11 mouse cellular contexts compared by ENCODE assay signal in genomic region chr6:89034455-89034854, GRCm38 (mm10).
A peak's percentile ranks its signal among the peaks of the same experiment; 100 is the strongest.
DNase-seq lines count a peak whose midpoint lies in the region; ATAC-seq lines count a peak whose summit lies in the region.
"Had no signal": no experiment of that assay in that cellular context is flagged by ENCODE, and none has a peak within 500 bp of the region (broad histone marks: within the 10 kb centered on the region; RNA-seq: fewer than 3 reads in every experiment).

No protein-coding gene starts in this region.

- intact Hi-C loops in heart, postnatal 36 days (cut with DNase I): no loop called here
- intact Hi-C loops in left cerebral cortex, postnatal 10 days (cut with DNase I): loop anchor here (10.0 kb wide), 1 partner anchor 100 kb away; no protein-coding TSS in a partner anchor

- H3K27ac ChIP-seq in forebrain, embryonic 13.5 days: peak overlapping the region; percentile 92
- H3K27ac ChIP-seq in midbrain, embryonic 10.5 days (replicated peaks): peak overlapping the region; percentile 81
- H3K27ac ChIP-seq: gastrocnemius, adult 2 months had no signal

- no peak overlapping the region for H3K4me2 ChIP-seq in forebrain, embryonic 13.5 days

- peaks cover 27% of the 10 kb centered on the region for H3K4me1 ChIP-seq in forebrain, embryonic 13.5 days
- H3K4me1 ChIP-seq in midbrain, embryonic 10.5 days: peaks cover 56% of the 10 kb centered on the region

- 62% methylated on average over 3 of the region's 3 CpGs for WGBS in forebrain, embryonic 13.5 days
- 42% methylated on average over 3 of the region's 3 CpGs for WGBS in midbrain, embryonic 10.5 days

- DNase-seq in heart, adult 11 months: peak; percentile 94
- DNase-seq in heart, postnatal 36 days: no peak
- peak; percentile 6 for DNase-seq in kidney, adult 9 months
- no peak for DNase-seq in kidney, adult 11 months
- no peak for DNase-seq in midbrain, embryonic 10.5 days (ENCODE audit: low spot score)
- no peak for DNase-seq in c-Kit-positive CD71-positive TER-119-positive erythroid progenitor cells, embryonic 14.5 days (ENCODE audit: low spot score)
- no peak for DNase-seq in left cerebral cortex, postnatal 10 days (ENCODE audit: extremely low spot score in 1 of 2, low spot score in 2 of 2)
- DNase-seq: layer of hippocampus, adult 9-11 months had no signal

- H3K4me3 ChIP-seq in forebrain, embryonic 13.5 days: no peak overlapping the region
- H3K4me3 ChIP-seq in midbrain, embryonic 10.5 days: no peak overlapping the region
- H3K4me3 ChIP-seq: gastrocnemius, adult 2 months; neural tube, embryonic 13.5 days had no signal

- H3K9me3 ChIP-seq in forebrain, embryonic 13.5 days (replicated peaks): no peaks in the 10 kb centered on the region
- no peaks in the 10 kb centered on the region for H3K9me3 ChIP-seq in midbrain, embryonic 10.5 days (replicated peaks)
- H3K9me3 ChIP-seq: neural tube, embryonic 13.5 days had no signal

- no peak for ATAC-seq in forebrain, embryonic 13.5 days

- no peaks in the 10 kb centered on the region for H3K36me3 ChIP-seq in forebrain, embryonic 13.5 days (ENCODE audit: poor library complexity, severe bottlenecking)
- no peaks in the 10 kb centered on the region for H3K36me3 ChIP-seq in midbrain, embryonic 10.5 days
- H3K36me3 ChIP-seq: neural tube, embryonic 13.5 days had no signal

- H3K9ac ChIP-seq in forebrain, embryonic 13.5 days: no peak overlapping the region

- H3K27me3 ChIP-seq in forebrain, embryonic 13.5 days: peaks cover 93% of the 10 kb centered on the region
- peaks cover 48% of the 10 kb centered on the region for H3K27me3 ChIP-seq in midbrain, embryonic 10.5 days (ENCODE audit: low read depth, poor library complexity, severe bottlenecking)

Comparison
In these comparisons a context has a peak if more than half of its experiments do, and no peak if none do; other contexts are left out.
1. DNase-seq: peak in heart, adult 11 months (single experiment) and kidney, adult 9 months (single experiment); none in heart, postnatal 36 days (0 of 2), kidney, adult 11 months (single experiment), midbrain, embryonic 10.5 days (single experiment), c-Kit-positive CD71-positive TER-119-positive erythroid progenitor cells, embryonic 14.5 days (single experiment) and left cerebral cortex, postnatal 10 days (0 of 2).